Mouse (Mus musculus) thymus, postnatal 25 days (tissue): Measurements from ENCODE around the gene BC147527.
"Not testable (repeated sequence)": the region's sequence is repeated elsewhere in the genome, so short reads cannot be mapped to it uniquely, and the experiment has no call there.

Source experiments
- DNase-seq: peaks from one replicate; pipeline ENCODE4 v3.0.0; 2022

The BC147527 gene

DNA sequence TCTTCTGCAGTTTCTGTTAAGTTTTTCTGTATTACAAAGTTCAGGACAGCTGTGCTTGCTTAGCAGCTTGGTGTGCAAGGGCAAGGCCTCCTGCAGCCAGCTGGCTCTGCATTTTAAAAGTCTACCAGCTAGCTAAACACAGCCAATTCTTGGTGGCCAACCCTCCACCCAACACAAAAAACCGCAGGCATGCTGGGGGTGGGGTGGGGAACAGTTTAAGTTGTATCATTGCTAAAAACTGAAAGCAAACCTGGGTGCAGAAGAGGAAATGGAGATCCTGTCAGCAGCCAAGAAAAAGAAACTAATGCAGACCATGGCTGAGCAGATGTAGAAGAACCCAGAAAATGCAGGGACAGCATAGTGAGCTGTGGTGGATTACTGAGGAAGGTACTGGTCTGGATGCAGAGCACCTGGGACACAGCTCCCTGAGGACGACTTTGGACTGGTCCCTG, at the start of gene BC147527:
Gene BC147527 (plus strand): TSS at position 402 of the 452 bp plus-strand sequence.
- DNase-seq: peak; percentile 76

DNA sequence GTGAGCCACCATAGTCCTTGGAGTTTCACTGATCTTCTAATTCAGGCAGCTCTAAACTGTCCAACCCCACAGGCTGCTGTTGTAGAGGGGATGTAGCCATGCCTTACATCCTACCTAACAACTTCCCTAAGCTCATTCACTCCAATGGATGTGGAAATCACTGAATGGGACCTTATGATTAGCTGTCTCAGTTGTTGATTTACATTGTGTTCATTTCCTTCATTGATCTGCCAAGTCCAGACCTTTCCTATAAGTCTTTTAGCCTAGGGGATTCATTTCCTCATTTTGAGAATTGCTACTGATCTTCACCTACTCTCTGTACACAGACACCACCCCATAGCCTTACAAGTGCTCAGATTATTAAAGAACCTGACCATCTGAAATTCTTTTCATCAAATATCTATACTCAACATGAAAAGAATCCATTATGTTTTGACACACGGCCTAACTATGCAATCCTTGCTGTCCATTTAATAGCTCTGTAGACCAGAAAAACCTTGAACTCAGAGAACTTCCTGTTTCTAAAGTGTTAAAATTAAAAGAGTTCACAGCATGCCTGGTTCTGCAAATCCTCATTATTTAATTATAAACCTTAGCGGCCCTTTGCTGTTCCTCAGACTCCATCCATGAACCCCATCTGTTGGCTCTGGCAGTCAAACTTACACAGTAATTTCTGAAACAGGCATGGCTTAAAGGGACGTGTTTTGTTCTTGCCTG, 48.8 kb upstream of the BC147527 start:
- not testable (repeated sequence) for DNase-seq

GRCm38 (mm10) chr13:120258817-120259658, 41.2 kb upstream of the BC147527 start:
- not testable (repeated sequence) for DNase-seq

- not testable (repeated sequence) for DNase-seq
These were observed 40.5 kb upstream of the BC147527 start for GRCm38 (mm10) chr13:120259718-120260117.

- DNase-seq: not testable (repeated sequence)
These were observed 37.3 kb upstream of the BC147527 start, which contains the start of gene AF067061 for GRCm38 (mm10) chr13:120262870-120263269. Gene AF067061, plus strand, starts transcription at chr13:120263114.

DNA sequence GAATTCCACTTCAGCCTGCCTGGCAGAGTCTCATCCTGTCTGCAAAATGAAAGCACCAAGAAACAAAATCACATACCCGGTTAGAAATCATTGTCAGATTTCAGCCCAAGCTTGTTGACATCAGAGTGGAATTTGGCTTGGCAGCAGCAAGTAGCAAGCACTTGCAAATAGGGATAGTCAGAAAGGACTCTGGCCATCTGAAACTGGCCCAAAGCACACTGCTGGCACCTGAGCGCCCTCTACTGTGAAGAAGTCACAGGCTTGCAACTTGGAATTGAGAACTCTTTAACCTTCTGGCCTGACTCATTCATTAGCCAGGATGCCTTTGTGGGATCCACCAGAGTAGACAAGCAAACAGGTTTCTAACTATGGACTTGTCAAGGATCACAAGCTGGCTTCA, 22.4 kb upstream of the BC147527 start:
- not testable (repeated sequence) for DNase-seq

DNA sequence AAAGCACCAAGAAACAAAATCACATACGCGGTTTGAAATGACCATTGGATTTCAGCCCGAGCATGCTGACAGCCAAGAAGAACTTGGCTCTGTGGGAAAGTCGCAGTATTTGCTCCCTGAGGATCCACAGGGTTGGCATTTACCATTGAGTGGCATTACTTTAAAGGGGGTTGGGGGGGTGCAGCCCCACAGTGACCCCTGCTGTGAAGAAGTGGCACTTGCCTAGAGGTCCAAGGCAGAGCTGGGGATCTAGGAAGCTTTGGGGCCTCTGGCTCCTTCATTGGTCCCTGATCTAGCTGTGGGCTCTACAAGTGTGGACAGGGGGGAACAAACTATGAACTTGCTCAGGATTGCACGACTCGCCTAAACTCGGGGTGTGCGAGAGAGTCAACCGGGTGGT, 21.4 kb upstream of the BC147527 start:
- no peak for DNase-seq

DNA sequence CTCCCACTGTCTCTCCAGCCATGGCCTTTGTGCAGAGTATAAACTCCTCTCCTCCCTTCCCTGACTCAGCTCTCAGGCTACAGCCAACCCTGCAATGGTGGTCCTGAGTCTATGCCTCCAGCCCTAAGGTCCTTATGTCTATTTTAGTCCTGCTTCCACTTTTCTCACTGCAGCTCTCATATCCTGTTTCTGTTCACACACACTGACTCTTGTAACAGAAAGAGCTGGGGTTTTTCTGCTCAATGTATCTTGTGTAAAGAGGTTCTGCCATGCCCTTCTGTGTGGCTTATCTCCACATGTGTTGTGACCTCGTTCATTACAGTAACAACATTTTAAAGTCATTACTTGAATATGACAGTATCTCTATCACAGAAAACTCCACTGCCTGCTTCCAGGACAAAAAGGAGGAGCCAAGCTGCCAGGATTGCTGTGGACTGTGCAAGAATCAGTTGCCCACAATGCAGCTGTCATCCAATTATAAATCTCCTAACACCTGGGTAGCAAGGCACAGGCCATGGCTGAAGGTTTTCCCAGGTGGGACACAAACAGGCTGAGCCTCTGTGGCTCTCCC, 783 bp upstream of the BC147527 start:
- DNase-seq: no peak

DNA sequence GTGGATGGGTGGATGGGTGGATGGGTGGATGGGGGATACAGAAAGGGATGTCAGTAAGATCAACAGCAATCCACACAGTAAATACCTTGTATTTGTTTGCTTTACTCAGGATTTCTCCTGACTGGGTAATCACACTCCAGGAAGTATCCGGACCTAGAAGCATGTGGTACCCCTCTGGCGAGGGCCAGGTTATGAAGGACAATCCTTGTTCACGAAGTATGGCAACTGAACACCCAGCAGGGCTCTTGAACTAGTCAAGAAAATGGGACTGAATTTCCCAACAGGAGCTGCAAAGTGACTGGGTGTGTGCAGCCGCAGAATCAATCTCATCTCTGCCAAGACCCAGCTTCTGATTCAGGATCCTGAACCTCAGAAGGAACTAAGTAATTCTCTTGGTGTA, 661 bp downstream of the BC147527 start:
- no peak for DNase-seq

GRCm38 (mm10) chr13:120310749-120311148, 10.6 kb downstream of the BC147527 start:
- DNase-seq: no peak

GRCm38 (mm10) chr13:120313584-120313983, 13.4 kb downstream of the BC147527 start:
- peak; percentile 43 for DNase-seq

DNA sequence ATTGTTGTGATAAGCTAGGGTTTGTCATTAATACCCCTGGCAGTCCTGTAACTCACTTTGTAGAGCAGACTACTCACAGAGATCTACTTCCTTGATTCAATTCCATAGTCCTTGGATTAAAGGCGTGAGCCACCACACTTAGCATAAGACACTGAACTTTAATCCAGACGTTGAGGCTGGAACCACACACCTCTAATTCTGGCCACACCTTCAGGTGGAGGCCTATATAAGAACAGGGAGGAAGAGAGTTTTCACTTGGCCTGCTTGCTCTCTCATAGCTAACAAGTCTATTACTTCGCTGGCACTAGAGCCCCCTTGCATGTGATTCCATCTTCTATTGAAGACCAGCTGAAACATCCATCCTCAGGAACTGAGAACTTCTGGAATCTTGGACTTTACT, 16.4 kb downstream of the BC147527 start, which contains the start of gene Tcstv3:
Gene Tcstv3 (plus strand): TSS at position 301 of the 400 bp plus-strand sequence.
- DNase-seq: not testable (repeated sequence)

GRCm38 (mm10) chr13:120320183-120320582, 20.0 kb downstream of the BC147527 start:
- no peak for DNase-seq

DNA sequence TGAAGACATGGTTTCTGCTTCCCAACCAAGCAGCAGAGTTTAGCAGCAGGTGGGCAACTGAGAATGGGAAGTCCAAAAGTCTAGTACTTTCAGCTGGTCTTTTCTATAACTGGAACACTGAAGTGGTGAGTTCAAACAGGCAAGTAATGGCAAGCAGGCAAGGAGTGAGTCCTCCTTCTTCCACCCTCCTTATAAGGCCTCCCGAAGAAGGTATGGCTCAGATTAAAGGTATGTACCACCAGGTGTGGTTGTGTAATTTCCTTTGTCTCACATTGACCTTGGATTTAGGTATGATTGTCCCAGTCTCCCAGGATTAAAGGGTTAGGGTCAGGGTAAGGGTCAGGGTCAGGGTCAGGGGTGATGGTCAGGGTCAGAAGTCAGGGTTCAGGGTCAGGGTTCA, 20.5 kb downstream of the BC147527 start:
- no peak for DNase-seq
